Mouse (Mus musculus): ENCODE measurements around the gene Psmb8. TPM values are rescaled to one million over a fixed set of nuclear protein-coding genes. Genes with fewer than 3 reads are reported as not detected.

Gene Psmb8
- polyA plus RNA-seq, 2 experiments, result 11.8 to 21.7 TPM

GRCm38 (mm10) chr17:34192852-34193251, 4.7 kb upstream of the Psmb8 start:
- Histone ChIP-seq H3K4me3 (ENCODE audit: insufficient read depth in 1 of 2, low read depth in 2 of 2, low read length in 2 of 2) (no peak overlapping the region), H3K9ac (replicated peaks) (no peak overlapping the region), H3K27ac (no peak overlapping the region), H3K27me3 (ENCODE audit: control insufficient read depth, insufficient read depth, low read length) (peaks cover 26% of the 10 kb centered on the region), H3K36me3 (replicated peaks; ENCODE audit: control insufficient read depth, insufficient read depth, low read depth) (no peaks in the 10 kb centered on the region), H3K4me1 (replicated peaks; ENCODE audit: control insufficient read depth in 2 of 2, insufficient read depth in 2 of 2, low read length in 1 of 2) (no peaks in the 10 kb centered on the region), H3K9me3 (ENCODE audit: control insufficient read depth, low read length) (no peaks in the 10 kb centered on the region), H3K4me2 (ENCODE audit: low read depth) (no peak overlapping the region)
- TF ChIP-seq EP300 (IDR thresholded peaks at IDR 0.05; ENCODE audit: low read depth) (no peak), CTCF (IDR thresholded peaks at IDR 0.05; ENCODE audit: low read depth) (no peak)
- WGBS (ENCODE audit: insufficient replicate concordance), result 32% methylated on average over 16 of the region's 16 CpGs
- ATAC-seq (ENCODE audit: insufficient read depth), result no peak
- no peak for DNase-seq (ENCODE audit: low read depth in 3 of 3, low spot score in 3 of 3)

GRCm38 (mm10) chr17:34193468-34193867, 4.1 kb upstream of the Psmb8 start:
- Histone ChIP-seq H3K9me3 (ENCODE audit: control insufficient read depth, low read length) (no peaks in the 10 kb centered on the region), H3K36me3 (replicated peaks; ENCODE audit: control insufficient read depth, insufficient read depth, low read depth) (no peaks in the 10 kb centered on the region), H3K27ac (no peak overlapping the region), H3K27me3 (ENCODE audit: control insufficient read depth, insufficient read depth, low read length) (peaks cover 28% of the 10 kb centered on the region), H3K9ac (replicated peaks) (no peak overlapping the region), H3K4me2 (ENCODE audit: low read depth) (no peak overlapping the region), H3K4me3 (ENCODE audit: insufficient read depth in 1 of 2, low read depth in 2 of 2, low read length in 2 of 2) (no peak overlapping the region), H3K4me1 (replicated peaks; ENCODE audit: control insufficient read depth in 2 of 2, insufficient read depth in 2 of 2, low read length in 1 of 2) (no peaks in the 10 kb centered on the region)
- TF ChIP-seq EP300 (IDR thresholded peaks at IDR 0.05; ENCODE audit: low read depth) (no peak), CTCF (IDR thresholded peaks at IDR 0.05; ENCODE audit: low read depth) (no peak)
- ATAC-seq (ENCODE audit: insufficient read depth) (no peak), DNase-seq (ENCODE audit: low read depth in 3 of 3, low spot score in 3 of 3) (no peak)
- 52% methylated on average over 8 of the region's 8 CpGs for WGBS (ENCODE audit: insufficient replicate concordance)

GRCm38 (mm10) chr17:34194723-34195122, 2.8 kb upstream of the Psmb8 start:
- Histone ChIP-seq H3K9ac (replicated peaks) (no peak overlapping the region), H3K4me2 (ENCODE audit: low read depth) (no peak overlapping the region), H3K27ac (no peak overlapping the region), H3K4me3 (ENCODE audit: insufficient read depth in 1 of 2, low read depth in 2 of 2, low read length in 2 of 2) (no peak overlapping the region), H3K9me3 (ENCODE audit: control insufficient read depth, low read length) (no peaks in the 10 kb centered on the region), H3K36me3 (replicated peaks; ENCODE audit: control insufficient read depth, insufficient read depth, low read depth) (no peaks in the 10 kb centered on the region), H3K27me3 (ENCODE audit: control insufficient read depth, insufficient read depth, low read length) (peaks cover 34% of the 10 kb centered on the region), H3K4me1 (replicated peaks; ENCODE audit: control insufficient read depth in 2 of 2, insufficient read depth in 2 of 2, low read length in 1 of 2) (no peaks in the 10 kb centered on the region)
- ATAC-seq (ENCODE audit: insufficient read depth) (no peak), DNase-seq (ENCODE audit: low read depth in 3 of 3, low spot score in 3 of 3) (no peak)
- 63% methylated on average over 4 of the region's 4 CpGs for WGBS (ENCODE audit: insufficient replicate concordance)
- TF ChIP-seq CTCF (IDR thresholded peaks at IDR 0.05; ENCODE audit: low read depth), result no peak
- TF ChIP-seq EP300 (IDR thresholded peaks at IDR 0.05; ENCODE audit: low read depth), result no peak

GRCm38 (mm10) chr17:34196491-34196890, 1.0 kb upstream of the Psmb8 start:
- Histone ChIP-seq H3K4me2 (ENCODE audit: low read depth) (no peak overlapping the region), H3K36me3 (replicated peaks; ENCODE audit: control insufficient read depth, insufficient read depth, low read depth) (no peaks in the 10 kb centered on the region), H3K27me3 (ENCODE audit: control insufficient read depth, insufficient read depth, low read length) (peaks cover 34% of the 10 kb centered on the region), H3K9ac (replicated peaks) (no peak overlapping the region), H3K27ac (no peak overlapping the region), H3K4me3 (ENCODE audit: insufficient read depth in 1 of 2, low read depth in 2 of 2, low read length in 2 of 2) (no peak overlapping the region), H3K4me1 (replicated peaks; ENCODE audit: control insufficient read depth in 2 of 2, insufficient read depth in 2 of 2, low read length in 1 of 2) (no peaks in the 10 kb centered on the region), H3K9me3 (ENCODE audit: control insufficient read depth, low read length) (no peaks in the 10 kb centered on the region)
- DNase-seq (ENCODE audit: low read depth in 3 of 3, low spot score in 3 of 3), result no peak
- TF ChIP-seq EP300 (IDR thresholded peaks at IDR 0.05; ENCODE audit: low read depth), result no peak
- no peak for TF ChIP-seq CTCF (IDR thresholded peaks at IDR 0.05; ENCODE audit: low read depth)
- 11% methylated on average over 12 of the region's 12 CpGs for WGBS (ENCODE audit: insufficient replicate concordance)
- ATAC-seq (ENCODE audit: insufficient read depth), result 0 out of 2 replicates have a peak, but pooled peaks have one; percentile 18

- Histone ChIP-seq H3K36me3 (replicated peaks; ENCODE audit: control insufficient read depth, insufficient read depth, low read depth) (no peaks in the 10 kb centered on the region), H3K4me2 (ENCODE audit: low read depth) (peak overlapping the region; percentile 60), H3K9ac (replicated peaks) (0 out of 2 replicates have a peak overlapping the region, but pooled peaks have one; percentile 18), H3K27ac (no peak overlapping the region), H3K9me3 (ENCODE audit: control insufficient read depth, low read length) (no peaks in the 10 kb centered on the region), H3K27me3 (ENCODE audit: control insufficient read depth, insufficient read depth, low read length) (peaks cover 34% of the 10 kb centered on the region), H3K4me3 (ENCODE audit: insufficient read depth in 1 of 2, low read depth in 2 of 2, low read length in 2 of 2) (peak overlapping the region; percentile 28 to 52), H3K4me1 (replicated peaks; ENCODE audit: control insufficient read depth in 2 of 2, insufficient read depth in 2 of 2, low read length in 1 of 2) (no peaks in the 10 kb centered on the region)
- DNase-seq (ENCODE audit: low read depth in 3 of 3, low spot score in 3 of 3) (no peak), ATAC-seq (ENCODE audit: insufficient read depth) (no peak)
- TF ChIP-seq CTCF (IDR thresholded peaks at IDR 0.05; ENCODE audit: low read depth) (no peak), EP300 (IDR thresholded peaks at IDR 0.05; ENCODE audit: low read depth) (no peak)
- WGBS (ENCODE audit: insufficient replicate concordance), result 1% methylated on average over 32 of the region's 32 CpGs
These were observed 491 bp downstream of the Psmb8 start for GRCm38 (mm10) chr17:34197904-34198520.

Data from liver, embryonic 14.5 days (tissue).